Mouse (Mus musculus) intestine, postnatal 0 days (tissue): Measurements from ENCODE around the gene Cdk12. TPM values are rescaled to one million over a fixed set of nuclear protein-coding genes. Genes with fewer than 3 reads are reported as not detected.

Experiments used
- ATAC-seq: fragments of 200-750 bp; cut with Nextera tagmentation; 2 replicates; pipeline ENCODE4 v1.8.0; 2017; ENCODE audit warnings: mild to moderate bottlenecking, moderate TSS enrichment, moderate library complexity
- H3K27ac ChIP-seq: fragments of 300-500 bp; sonication (generic); 2 replicates; pipeline ENCODE4 v1.5.1; 2014; ENCODE audit warnings: mild to moderate bottlenecking, low read depth, low read length, moderate library complexity
- H3K27me3 ChIP-seq: fragments of 300-500 bp; sonication (generic); replicated peaks from 2 replicates; pipeline ENCODE4 v1.6.1; 2014; ENCODE audit warnings: low read length, mixed read lengths; ENCODE audit not compliant: control insufficient read depth, insufficient read depth
- H3K36me3 ChIP-seq: fragments of 300-500 bp; sonication (generic); 2 replicates; pipeline ENCODE4 v1.6.1; 2014; ENCODE audit warnings: mild to moderate bottlenecking, moderate library complexity; ENCODE audit not compliant: control insufficient read depth, insufficient read depth
- H3K4me1 ChIP-seq: fragments of 300-500 bp; sonication (generic); replicated peaks from 2 replicates; pipeline ENCODE4 v1.6.1; 2014; ENCODE audit warnings: antibody characterized with exemption, low read length, mixed read lengths; ENCODE audit not compliant: control insufficient read depth, insufficient read depth
- H3K4me2 ChIP-seq: fragments of 300-500 bp; sonication (generic); replicated peaks from 2 replicates; pipeline ENCODE4 v1.6.1; 2014; ENCODE audit warnings: low read depth, mild to moderate bottlenecking, moderate library complexity
- H3K4me3 ChIP-seq: fragments of 300-500 bp; sonication (generic); 2 replicates; pipeline ENCODE4 v1.5.1; 2014; ENCODE audit warnings: low read depth, low read length
- H3K9ac ChIP-seq: fragments of 300-500 bp; sonication (generic); 2 replicates; pipeline ENCODE4 v1.6.1; 2014; ENCODE audit warnings: mild to moderate bottlenecking, low read depth, low read length
- H3K9me3 ChIP-seq: fragments of 300-500 bp; sonication (generic); 2 replicates; pipeline ENCODE4 v1.6.1; 2016; ENCODE audit warnings: mixed run types; ENCODE audit not compliant: control insufficient read depth
- CTCF ChIP-seq: sonication (generic); IDR thresholded peaks from 2 replicates; pipeline ENCODE4 v1.5.1; 2016; ENCODE audit warnings: low read depth, mild to moderate bottlenecking, control low read depth, antibody characterized with exemption, moderate library complexity
- WGBS: fragments of 180-500 bp; shearing (Covaris S2); extraction: QIAGEN DNeasy Blood & Tissue Kit; methylation state at CpG from one replicate; pipeline ENCODE4 v1.1.7; 2014; 5-methylcytosine and 5-hydroxymethylcytosine counted together
- polyA plus RNA-seq: library from polyadenylated mRNA; unstranded; fragments of >200 nt; fragmentation: Nextera tagmentation; extraction: Ambion mirVana; gene quantifications from 2 replicates; pipeline ENCODE4 v1.2.1, GENCODE M21; 2015

The Cdk12 gene
- polyA plus RNA-seq, 1 experiment from 2014 or later, result 4.9 TPM

DNA sequence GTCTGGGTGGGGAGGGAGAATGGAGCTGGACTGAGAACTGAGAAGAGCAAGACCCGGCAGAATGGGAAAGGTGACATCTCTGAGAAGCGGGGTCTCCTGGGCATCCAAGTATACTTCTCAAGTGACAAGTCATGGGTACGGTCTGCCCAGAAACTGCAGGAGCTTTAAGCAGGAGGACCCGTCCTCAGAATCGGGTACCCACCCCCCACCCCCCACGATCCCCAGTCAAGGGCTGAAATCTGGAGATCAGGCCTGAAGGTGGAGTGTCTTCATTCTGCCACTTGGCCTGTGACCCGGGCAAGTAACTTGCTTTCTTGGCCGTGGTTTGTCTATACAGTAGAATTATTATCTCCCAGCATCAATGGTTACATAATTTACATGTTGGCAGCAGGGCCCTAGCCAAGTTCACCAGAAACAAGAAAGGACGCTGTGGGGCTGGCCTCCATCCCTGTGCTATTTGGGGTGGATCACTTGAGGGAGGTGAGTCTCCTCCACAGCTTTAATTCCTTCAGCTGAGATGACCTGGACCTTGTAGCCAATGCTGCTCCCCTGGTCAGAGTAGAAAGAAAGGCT lies 92.2 kb downstream of the Cdk12 start:
- Histone ChIP-seq H3K4me2 (peak overlapping the region; percentile 94), H3K4me3 (peak overlapping the region; percentile 67), H3K9me3 (no peaks in the 10 kb centered on the region), H3K27ac (no peak overlapping the region), H3K36me3 (no peaks in the 10 kb centered on the region), H3K9ac (peak overlapping the region; percentile 50; the same call in 1 of the 2 replicates), H3K4me1 (no peaks in the 10 kb centered on the region), H3K27me3 (0 out of 2 replicates have a peak, but pooled peaks cover 2% of the 10 kb centered on the region)
- no peak for TF ChIP-seq CTCF
- 18% methylated on average over 9 of the region's 9 CpGs for whole genome bisulfite sequencing
- ATAC-seq, result no peak

- Histone ChIP-seq H3K4me3 (no peak overlapping the region), H3K4me2 (no peak overlapping the region), H3K27me3 (0 out of 2 replicates have a peak, but pooled peaks cover 2% of the 10 kb centered on the region), H3K9ac (no peak overlapping the region), H3K4me1 (no peaks in the 10 kb centered on the region), H3K36me3 (no peaks in the 10 kb centered on the region), H3K9me3 (no peaks in the 10 kb centered on the region), H3K27ac (no peak overlapping the region)
- WGBS, result 27% methylated on average over 5 of the region's 5 CpGs
- peak; percentile 71 for TF ChIP-seq CTCF
- ATAC-seq, result no peak
These were observed 93.4 kb downstream of the Cdk12 start for GRCm38 (mm10) chr11:98296277-98296676.

DNA sequence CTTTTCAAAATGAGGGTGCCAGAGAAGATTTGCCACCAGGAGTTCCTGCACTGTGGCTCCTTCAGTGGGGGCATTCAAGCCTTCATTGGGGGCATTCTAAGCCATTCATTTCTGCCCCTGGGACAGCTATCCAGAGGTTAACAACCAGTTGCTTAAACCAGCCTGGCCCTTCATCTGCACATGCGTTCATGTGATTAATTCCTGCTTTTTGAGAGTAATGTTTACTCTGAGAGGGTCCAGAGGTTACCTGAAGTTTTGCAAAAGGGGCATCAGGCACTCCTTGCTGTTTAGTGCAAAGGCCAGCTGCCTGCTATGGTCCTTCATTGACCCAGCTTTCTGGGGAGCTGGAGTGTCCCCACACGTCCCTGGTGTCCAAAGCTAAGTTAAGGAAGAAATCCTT lies 94.1 kb downstream of the Cdk12 start:
- H3K4me1 ChIP-seq, result no peaks in the 10 kb centered on the region
- no peak for ATAC-seq
- H3K36me3 ChIP-seq, result no peaks in the 10 kb centered on the region
- no peaks in the 10 kb centered on the region for H3K9me3 ChIP-seq
- H3K4me2 ChIP-seq, result no peak overlapping the region
- no peak overlapping the region for H3K9ac ChIP-seq
- TF ChIP-seq CTCF, result no peak
- no peak overlapping the region for H3K27ac ChIP-seq
- no peak overlapping the region for H3K4me3 ChIP-seq
- H3K27me3 ChIP-seq, result 0 out of 2 replicates have a peak, but pooled peaks cover 2% of the 10 kb centered on the region
- 44% methylated on average over 2 of the region's 2 CpGs for WGBS

GRCm38 (mm10) chr11:98297778-98298177 lies 94.9 kb downstream of the Cdk12 start:
- Histone ChIP-seq H3K4me2 (no peak overlapping the region), H3K36me3 (no peaks in the 10 kb centered on the region), H3K9ac (no peak overlapping the region), H3K4me1 (no peaks in the 10 kb centered on the region), H3K4me3 (no peak overlapping the region), H3K27me3 (0 out of 2 replicates have a peak, but pooled peaks cover 2% of the 10 kb centered on the region), H3K9me3 (no peaks in the 10 kb centered on the region), H3K27ac (no peak overlapping the region)
- no peak for ATAC-seq
- WGBS, result 33% methylated on average over 7 of the region's 7 CpGs
- TF ChIP-seq CTCF, result no peak

- Histone ChIP-seq H3K9ac (no peak overlapping the region), H3K9me3 (no peaks in the 10 kb centered on the region), H3K27ac (no peak overlapping the region), H3K4me3 (no peak overlapping the region), H3K36me3 (no peaks in the 10 kb centered on the region), H3K4me1 (no peaks in the 10 kb centered on the region), H3K4me2 (no peak overlapping the region), H3K27me3 (no peaks in the 10 kb centered on the region)
- ATAC-seq, result no peak
- WGBS, result 25% methylated on average over 10 of the region's 10 CpGs
- TF ChIP-seq CTCF, result no peak
These were observed 95.8 kb downstream of the Cdk12 start for GRCm38 (mm10) chr11:98298484-98299205.

GRCm38 (mm10) chr11:98313790-98314323 lies 111.0 kb downstream of the Cdk12 start:
- 3% methylated on average over 26 of the region's 26 CpGs for WGBS
- H3K4me3 ChIP-seq, result no peak overlapping the region

More at GRCm38 (mm10) chr11:98313790-98314323, 111.0 kb downstream of the Cdk12 start:
- no peak for TF ChIP-seq CTCF
- Histone ChIP-seq H3K27ac (no peak overlapping the region), H3K27me3 (peaks cover 46% of the 10 kb centered on the region), H3K9me3 (no peaks in the 10 kb centered on the region), H3K4me2 (no peak overlapping the region), H3K9ac (no peak overlapping the region), H3K36me3 (no peaks in the 10 kb centered on the region), H3K4me1 (no peaks in the 10 kb centered on the region)
- ATAC-seq, result no peak
